Mouse (Mus musculus): ENCODE data around the gene Pgm2l1.

GRCm38 (mm10) chr7:100207886-100208285 lies 19.3 kb upstream of the Pgm2l1 start:
- TF ChIP-seq EP300 (IDR thresholded peaks at IDR 0.05; ENCODE audit: low read depth in 1 of 2, low read length in 2 of 2) (no peak), MEF2A (IDR thresholded peaks at IDR 0.05; ENCODE audit: extremely low read depth, insufficient replicate concordance, low read depth, low read length, poor library complexity, severe bottlenecking) (no peak)

Measured in MEL (cell line).